Mouse (Mus musculus): ENCODE results near the gene Spint1. TPM values are rescaled to one million over a fixed set of nuclear protein-coding genes. Genes with fewer than 3 reads are reported as not detected.

Gene Spint1
- polyA plus RNA-seq, 1 experiment from 2014 or later: 25.4 TPM

- 20% methylated on average over 2 of the region's 2 CpGs for WGBS
- H3K4me1 ChIP-seq (ENCODE audit: insufficient read depth): no peaks in the 10 kb centered on the region
- DNase-seq (peak; percentile 67), ATAC-seq (ENCODE audit: insufficient read depth) (peak; percentile 75)
- H3K9ac ChIP-seq: no peak overlapping the region
- no peak overlapping the region for H3K4me3 ChIP-seq (ENCODE audit: low read depth, low read length)
- H3K27me3 ChIP-seq (ENCODE audit: insufficient read depth, low read length): no peaks in the 10 kb centered on the region
- no peak overlapping the region for H3K27ac ChIP-seq (ENCODE audit: low read depth)
- H3K36me3 ChIP-seq (ENCODE audit: insufficient read depth): no peaks in the 10 kb centered on the region
- TF ChIP-seq CTCF (IDR thresholded peaks at IDR 0.05; ENCODE audit: low read depth): no peak
- no peaks in the 10 kb centered on the region for H3K9me3 ChIP-seq (ENCODE audit: low read depth, low read length)
- no peak overlapping the region for H3K4me2 ChIP-seq
Observed at GRCm38 (mm10) chr2:119261326-119261725, 24.2 kb downstream of the Spint1 start.

- no peak overlapping the region for H3K9ac ChIP-seq
- no peaks in the 10 kb centered on the region for H3K4me1 ChIP-seq (ENCODE audit: insufficient read depth)
- no peak overlapping the region for H3K4me3 ChIP-seq (ENCODE audit: low read depth, low read length)
- no peaks in the 10 kb centered on the region for H3K36me3 ChIP-seq (ENCODE audit: insufficient read depth)
- no peak for TF ChIP-seq CTCF (IDR thresholded peaks at IDR 0.05; ENCODE audit: low read depth)
- peak overlapping the region; percentile 2; the same call in 1 of the 2 replicates for H3K4me2 ChIP-seq
- ATAC-seq (ENCODE audit: insufficient read depth): peak; percentile 66
- H3K27ac ChIP-seq (ENCODE audit: low read depth): no peak overlapping the region
- WGBS: 20% methylated on average over 8 of the region's 8 CpGs
- H3K9me3 ChIP-seq (ENCODE audit: low read depth, low read length): no peaks in the 10 kb centered on the region
- peak; percentile 48 for DNase-seq
- H3K27me3 ChIP-seq (ENCODE audit: insufficient read depth, low read length): no peaks in the 10 kb centered on the region
Observed at GRCm38 (mm10) chr2:119262978-119263377, 25.8 kb downstream of the Spint1 start.

GRCm38 (mm10) chr2:119263813-119264212, 26.7 kb downstream of the Spint1 start:
- H3K4me1 ChIP-seq (ENCODE audit: insufficient read depth): no peaks in the 10 kb centered on the region
- WGBS: 64% methylated on average over 5 of the region's 5 CpGs
- no peak for TF ChIP-seq CTCF (IDR thresholded peaks at IDR 0.05; ENCODE audit: low read depth)
- no peaks in the 10 kb centered on the region for H3K36me3 ChIP-seq (ENCODE audit: insufficient read depth)
- ATAC-seq (ENCODE audit: insufficient read depth) (no peak), DNase-seq (no peak)
- no peak overlapping the region for H3K27ac ChIP-seq (ENCODE audit: low read depth)
- H3K9me3 ChIP-seq (ENCODE audit: low read depth, low read length): no peaks in the 10 kb centered on the region
- H3K9ac ChIP-seq: no peak overlapping the region
- H3K4me2 ChIP-seq: no peak overlapping the region
- no peaks in the 10 kb centered on the region for H3K27me3 ChIP-seq (ENCODE audit: insufficient read depth, low read length)
- no peak overlapping the region for H3K4me3 ChIP-seq (ENCODE audit: low read depth, low read length)

- DNase-seq (no peak), ATAC-seq (ENCODE audit: insufficient read depth) (no peak)
- H3K9ac ChIP-seq: no peak overlapping the region; the same call in 1 of the 2 replicates
Observed at GRCm38 (mm10) chr2:119270286-119270642, 33.1 kb downstream of the Spint1 start.

GRCm38 (mm10) chr2:119270643-119271331, 33.6 kb downstream of the Spint1 start, which contains the start of gene Rhov:
Rhov (minus strand) TSS chr2:119271272.
- Histone ChIP-seq H3K9me3 (ENCODE audit: low read depth, low read length) (no peaks in the 10 kb centered on the region), H3K4me3 (ENCODE audit: low read depth, low read length) (peak within 1 kb of the TSS; percentile 51), H3K27me3 (ENCODE audit: insufficient read depth, low read length) (no peaks in the 10 kb centered on the region), H3K27ac (ENCODE audit: low read depth) (no peak within 1 kb of the TSS), H3K4me2 (peak within 1 kb of the TSS; percentile 99), H3K9ac (peak within 1 kb of the TSS; percentile 44), H3K4me1 (ENCODE audit: insufficient read depth) (no peaks in the 10 kb centered on the region), H3K36me3 (ENCODE audit: insufficient read depth) (no peaks in the 10 kb centered on the region)
- ATAC-seq (ENCODE audit: insufficient read depth) (peak; percentile 86), DNase-seq (peak; percentile 81)
- under 1% methylated on average over 49 of the region's 49 CpGs for WGBS
- TF ChIP-seq CTCF (IDR thresholded peaks at IDR 0.05; ENCODE audit: low read depth): peak; percentile 47

More at GRCm38 (mm10) chr2:119270286-119270642, 33.1 kb downstream of the Spint1 start:
- H3K27me3 ChIP-seq (ENCODE audit: insufficient read depth, low read length): no peaks in the 10 kb centered on the region
- no peaks in the 10 kb centered on the region for H3K36me3 ChIP-seq (ENCODE audit: insufficient read depth)
- TF ChIP-seq CTCF (IDR thresholded peaks at IDR 0.05; ENCODE audit: low read depth): no peak
- H3K4me1 ChIP-seq (ENCODE audit: insufficient read depth): no peaks in the 10 kb centered on the region
- no peaks in the 10 kb centered on the region for H3K9me3 ChIP-seq (ENCODE audit: low read depth, low read length)
- no peak overlapping the region for H3K27ac ChIP-seq (ENCODE audit: low read depth)
- H3K4me2 ChIP-seq: peak overlapping the region; percentile 99
- H3K4me3 ChIP-seq (ENCODE audit: low read depth, low read length): peak overlapping the region; percentile 51; the same call in 1 of the 2 replicates
- 56% methylated on average over 9 of the region's 9 CpGs for WGBS

GRCm38 (mm10) chr2:119274126-119274525, 37.0 kb downstream of the Spint1 start:
- WGBS: 70% methylated on average over 1 of the region's 1 CpGs
- DNase-seq: no peak
- ATAC-seq (ENCODE audit: insufficient read depth): no peak
- TF ChIP-seq CTCF (IDR thresholded peaks at IDR 0.05; ENCODE audit: low read depth): no peak
- Histone ChIP-seq H3K9me3 (ENCODE audit: low read depth, low read length) (no peaks in the 10 kb centered on the region), H3K27ac (ENCODE audit: low read depth) (no peak overlapping the region), H3K9ac (no peak overlapping the region), H3K4me2 (no peak overlapping the region), H3K4me1 (ENCODE audit: insufficient read depth) (no peaks in the 10 kb centered on the region), H3K4me3 (ENCODE audit: low read depth, low read length) (no peak overlapping the region), H3K36me3 (ENCODE audit: insufficient read depth) (no peaks in the 10 kb centered on the region), H3K27me3 (ENCODE audit: insufficient read depth, low read length) (no peaks in the 10 kb centered on the region)

GRCm38 (mm10) chr2:119276926-119277325, 39.8 kb downstream of the Spint1 start:
- Histone ChIP-seq H3K27me3 (ENCODE audit: insufficient read depth, low read length) (no peaks in the 10 kb centered on the region), H3K4me3 (ENCODE audit: low read depth, low read length) (no peak overlapping the region), H3K27ac (ENCODE audit: low read depth) (no peak overlapping the region), H3K36me3 (ENCODE audit: insufficient read depth) (no peaks in the 10 kb centered on the region), H3K4me2 (no peak overlapping the region), H3K9me3 (ENCODE audit: low read depth, low read length) (no peaks in the 10 kb centered on the region), H3K4me1 (ENCODE audit: insufficient read depth) (no peaks in the 10 kb centered on the region), H3K9ac (no peak overlapping the region)
- 78% methylated on average over 7 of the region's 7 CpGs for WGBS
- DNase-seq: no peak
- TF ChIP-seq CTCF (IDR thresholded peaks at IDR 0.05; ENCODE audit: low read depth): no peak
- no peak for ATAC-seq (ENCODE audit: insufficient read depth)
